Mouse (Mus musculus) heart, embryonic 11.5 days (tissue): ENCODE results near the gene Cntd1. TPM values are rescaled to one million over a fixed set of nuclear protein-coding genes. Genes with fewer than 3 reads are reported as not detected.

Experiments used
- ATAC-seq: fragments of 200-750 bp; cut with Nextera tagmentation; replicated peaks from 2 replicates; pipeline ENCODE4 v1.8.0; 2017; ENCODE audit warnings: moderate library complexity; ENCODE audit not compliant: insufficient number of reproducible peaks, low FRiP score, low TSS enrichment
- H3K27ac ChIP-seq: fragments of 300-500 bp; sonication (generic); 2 replicates; pipeline ENCODE4 v1.5.1; 2014; ENCODE audit warnings: mild to moderate bottlenecking, low read depth, low read length
- H3K27me3 ChIP-seq: fragments of 300-500 bp; sonication (generic); 2 replicates; pipeline ENCODE4 v1.6.1; 2014; ENCODE audit warnings: mild to moderate bottlenecking, low read length, mixed read lengths; ENCODE audit not compliant: control insufficient read depth, insufficient read depth
- H3K36me3 ChIP-seq: fragments of 300-500 bp; sonication (generic); 2 replicates; pipeline ENCODE4 v1.6.1; 2014; ENCODE audit warnings: mild to moderate bottlenecking, low read length, moderate library complexity, mixed read lengths; ENCODE audit not compliant: control insufficient read depth, insufficient read depth
- H3K4me1 ChIP-seq: fragments of 300-500 bp; sonication (generic); 2 replicates; pipeline ENCODE4 v1.6.1; 2014; ENCODE audit warnings: low read length; ENCODE audit not compliant: control insufficient read depth, insufficient read depth
- H3K4me2 ChIP-seq: fragments of 300-500 bp; sonication (generic); 2 replicates; pipeline ENCODE4 v1.6.1; 2014; ENCODE audit warnings: mild to moderate bottlenecking, moderate library complexity
- H3K4me3 ChIP-seq: fragments of 300-500 bp; sonication (generic); 2 replicates; pipeline ENCODE4 v1.5.1; 2014; ENCODE audit warnings: low read depth, low read length
- H3K9ac ChIP-seq: fragments of 300-500 bp; sonication (generic); 2 replicates; pipeline ENCODE4 v1.6.1; 2014; ENCODE audit warnings: mild to moderate bottlenecking, low read depth, low read length, moderate library complexity
- H3K9me3 ChIP-seq: fragments of 300-500 bp; sonication (generic); replicated peaks from 2 replicates; pipeline ENCODE4 v1.6.1; 2016; ENCODE audit warnings: low read length; ENCODE audit not compliant: control insufficient read depth
- WGBS: fragments of 180-500 bp; shearing (Covaris S2); extraction: QIAGEN DNeasy Blood & Tissue Kit; methylation state at CpG from one replicate; pipeline ENCODE4 v1.1.7; 2014; ENCODE audit not compliant: insufficient replicate concordance; 5-methylcytosine and 5-hydroxymethylcytosine counted together
- polyA plus RNA-seq: library from polyadenylated mRNA; unstranded; fragments of >200 nt; fragmentation: Nextera tagmentation; extraction: Ambion mirVana; gene quantifications from 2 replicates; pipeline ENCODE4 v1.2.1, GENCODE M21; 2014

Gene Cntd1
- polyA plus RNA-seq: 1.1 TPM in 2 replicates

GRCm38 (mm10) chr11:101278223-101279192, at the start of gene Cntd1, which contains the start of gene Coa3:
Cntd1 (plus strand) TSS chr11:101279012.
Coa3 (minus strand) TSS chr11:101279114.
- Histone ChIP-seq H3K4me1 (peaks cover 20% of the 10 kb centered on the region), H3K27me3 (0 out of 2 replicates have a peak, but pooled peaks cover 5% of the 10 kb centered on the region), H3K27ac (peak within 1 kb of the TSS; percentile 50), H3K4me3 (peak within 1 kb of the TSS; percentile 72), H3K36me3 (peaks cover 2% of the 10 kb centered on the region; the same call in 1 of the 2 replicates), H3K9ac (peak within 1 kb of the TSS; percentile 77), H3K9me3 (no peaks in the 10 kb centered on the region), H3K4me2 (peak within 1 kb of the TSS; percentile 75)
- WGBS: 8% methylated on average over 45 of the region's 45 CpGs
- peak; percentile 89 for ATAC-seq

DNA sequence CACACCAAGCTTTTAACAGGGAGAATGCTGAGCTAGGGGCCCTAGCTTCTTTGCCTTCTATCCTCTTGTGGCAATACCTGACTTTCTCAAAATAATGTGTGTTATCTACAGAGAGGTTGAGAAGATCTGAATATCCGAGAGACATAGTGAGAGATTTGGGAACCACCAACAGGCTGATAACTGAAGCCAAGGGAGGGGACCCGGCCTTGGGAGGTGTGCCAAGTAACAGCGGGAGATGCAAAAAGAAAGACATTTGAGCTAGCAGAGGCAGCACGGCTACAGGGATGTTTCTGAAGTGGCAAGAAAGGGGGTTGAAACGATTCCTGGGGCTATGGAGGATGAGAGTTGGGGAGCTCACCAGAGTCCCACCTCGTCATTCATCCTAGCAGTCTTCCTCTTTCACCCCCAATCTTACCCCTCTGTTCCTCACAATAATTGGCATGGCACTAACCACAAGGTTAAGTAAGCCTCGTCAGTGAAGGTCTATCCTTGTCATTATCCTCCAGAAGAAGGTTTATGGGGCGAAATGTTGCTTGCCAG, 49.4 kb upstream of the Cntd1 start:
- H3K36me3 ChIP-seq: no peaks in the 10 kb centered on the region
- H3K27me3 ChIP-seq: 0 out of 2 replicates have a peak, but pooled peaks cover 4% of the 10 kb centered on the region
- no peak overlapping the region for H3K4me2 ChIP-seq
- H3K9ac ChIP-seq: no peak overlapping the region
- H3K9me3 ChIP-seq: no peaks in the 10 kb centered on the region
- H3K4me3 ChIP-seq: no peak overlapping the region
- peak overlapping the region; percentile 92; the same call in 1 of the 2 replicates for H3K27ac ChIP-seq
- 20% methylated on average over 8 of the region's 8 CpGs for WGBS
- no peak for ATAC-seq
- H3K4me1 ChIP-seq: peaks cover 10% of the 10 kb centered on the region

DNA sequence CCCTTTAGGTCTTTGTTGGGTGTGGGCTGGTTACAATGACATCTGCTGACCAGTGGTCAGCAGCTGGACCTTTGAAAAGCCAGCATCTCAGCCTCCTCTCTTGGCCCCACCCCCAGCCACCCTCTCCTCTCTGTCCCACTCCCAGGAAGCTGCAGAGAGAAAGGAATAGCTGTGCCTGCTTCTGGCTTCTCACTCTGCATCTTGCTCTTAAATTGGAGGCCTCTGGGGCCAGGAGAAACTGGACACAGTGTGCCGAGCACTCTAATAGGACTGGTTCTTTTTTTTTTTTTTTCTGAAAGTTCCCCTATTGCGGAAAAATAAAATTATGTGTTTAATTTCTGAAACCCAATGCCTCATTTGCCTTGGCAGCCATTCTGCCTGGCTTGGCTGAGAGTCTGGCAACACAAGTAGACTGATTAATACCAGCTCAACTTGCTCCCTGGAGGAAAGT, 48.7 kb upstream of the Cntd1 start:
- no peak overlapping the region for H3K4me3 ChIP-seq
- H3K9me3 ChIP-seq: no peaks in the 10 kb centered on the region
- 0 out of 2 replicates have a peak, but pooled peaks cover 4% of the 10 kb centered on the region for H3K27me3 ChIP-seq
- H3K36me3 ChIP-seq: no peaks in the 10 kb centered on the region
- H3K4me1 ChIP-seq: peaks cover 10% of the 10 kb centered on the region
- H3K27ac ChIP-seq: peak overlapping the region; percentile 92
- 46% methylated on average over 2 of the region's 2 CpGs for WGBS
- no peak for ATAC-seq
- no peak overlapping the region for H3K9ac ChIP-seq
- no peak overlapping the region for H3K4me2 ChIP-seq

DNA sequence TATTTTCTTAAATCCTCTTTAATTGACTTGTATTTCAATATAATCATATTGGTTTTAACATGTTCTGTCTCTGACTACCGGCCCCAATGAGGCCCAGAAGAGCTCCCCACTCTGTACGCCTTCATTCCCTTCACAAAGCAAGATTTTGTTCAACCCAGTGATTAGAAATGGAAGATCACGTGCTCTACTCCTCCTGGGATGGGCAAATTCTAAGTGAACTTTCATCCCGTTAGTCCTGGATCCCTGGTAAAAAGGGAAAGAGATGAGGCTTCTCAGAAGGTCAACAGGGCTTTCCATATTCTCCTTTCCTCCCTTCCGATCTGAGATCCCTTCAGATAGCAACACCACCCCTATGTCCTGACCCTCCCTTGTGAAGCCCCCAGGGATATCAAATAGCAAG, 48.3 kb upstream of the Cntd1 start:
- H3K9me3 ChIP-seq: no peaks in the 10 kb centered on the region
- ATAC-seq: no peak
- WGBS: 23% methylated on average over 5 of the region's 5 CpGs
- H3K27me3 ChIP-seq: 0 out of 2 replicates have a peak, but pooled peaks cover 4% of the 10 kb centered on the region
- peak overlapping the region; percentile 53; the same call in 1 of the 2 replicates for H3K4me2 ChIP-seq
- peak overlapping the region; percentile 92 for H3K27ac ChIP-seq
- H3K4me3 ChIP-seq: no peak overlapping the region
- H3K9ac ChIP-seq: no peak overlapping the region
- no peaks in the 10 kb centered on the region for H3K36me3 ChIP-seq
- peaks cover 8% of the 10 kb centered on the region for H3K4me1 ChIP-seq

DNA sequence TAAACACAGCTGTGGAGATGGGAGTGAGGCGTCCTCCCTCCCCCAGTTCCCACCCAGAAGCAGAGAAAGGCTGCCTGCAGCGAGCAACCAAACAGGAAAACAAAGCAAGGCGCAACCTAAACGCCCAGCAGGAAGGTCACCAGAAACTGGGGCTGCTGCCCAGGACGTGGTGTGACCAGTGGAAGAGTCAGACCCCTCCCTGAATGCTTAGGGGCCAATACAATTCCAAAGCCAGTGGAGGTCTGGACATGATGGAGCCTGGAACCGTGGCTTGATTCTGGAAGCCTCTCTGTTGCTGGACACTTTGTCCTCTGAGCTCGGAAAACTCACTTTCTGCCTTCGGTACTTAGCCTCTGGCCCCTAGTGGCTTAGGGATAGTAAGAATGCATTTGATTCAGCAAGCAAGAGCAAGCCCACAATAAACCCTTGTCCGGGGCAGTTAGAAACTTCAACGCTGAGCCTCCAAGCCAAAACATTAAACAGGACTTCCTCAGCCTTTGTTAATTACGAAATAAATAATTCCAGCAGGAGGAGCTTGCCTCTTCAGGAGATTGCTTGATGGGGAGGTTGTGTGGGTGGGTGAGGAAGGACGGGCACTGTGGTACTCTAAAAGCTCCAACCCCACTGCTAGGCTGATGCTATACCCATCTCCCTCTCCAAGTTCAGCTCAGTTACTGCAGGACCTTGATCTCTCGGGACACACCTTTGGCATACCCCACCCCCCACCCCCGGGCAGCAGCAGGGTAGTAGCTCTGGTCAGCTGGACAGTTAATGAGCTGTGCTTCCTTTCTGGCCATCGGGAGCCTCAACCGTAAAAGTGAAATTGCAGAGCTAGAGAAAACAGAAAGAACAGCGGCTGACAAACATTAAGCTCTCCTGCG, 47.6 kb upstream of the Cntd1 start:
- Histone ChIP-seq H3K4me2 (peak overlapping the region; percentile 53), H3K4me1 (peaks cover 8% of the 10 kb centered on the region)

GRCm38 (mm10) chr11:101232010-101232839, 46.6 kb upstream of the Cntd1 start:
- 37% methylated on average over 6 of the region's 6 CpGs for WGBS
- Histone ChIP-seq H3K9ac (peak overlapping the region; percentile 16; the same call in 1 of the 2 replicates), H3K9me3 (no peaks in the 10 kb centered on the region), H3K27ac (peak overlapping the region; percentile 92), H3K36me3 (no peaks in the 10 kb centered on the region), H3K27me3 (0 out of 2 replicates have a peak, but pooled peaks cover 4% of the 10 kb centered on the region), H3K4me2 (peak overlapping the region; percentile 53), H3K4me1 (peaks cover 8% of the 10 kb centered on the region), H3K4me3 (no peak overlapping the region)
- peak; percentile 81 for ATAC-seq

More for the DNA sequence above, 47.6 kb upstream of the Cntd1 start:
- Histone ChIP-seq H3K27ac (peak overlapping the region; percentile 92), H3K36me3 (no peaks in the 10 kb centered on the region), H3K9ac (peak overlapping the region; percentile 16), H3K4me3 (0 out of 2 replicates have a peak overlapping the region, but pooled peaks have one; percentile 8), H3K27me3 (0 out of 2 replicates have a peak, but pooled peaks cover 4% of the 10 kb centered on the region), H3K9me3 (no peaks in the 10 kb centered on the region)
- WGBS: 9% methylated on average over 18 of the region's 18 CpGs
- ATAC-seq: 0 out of 2 replicates have a peak, but pooled peaks have one; percentile 27

DNA sequence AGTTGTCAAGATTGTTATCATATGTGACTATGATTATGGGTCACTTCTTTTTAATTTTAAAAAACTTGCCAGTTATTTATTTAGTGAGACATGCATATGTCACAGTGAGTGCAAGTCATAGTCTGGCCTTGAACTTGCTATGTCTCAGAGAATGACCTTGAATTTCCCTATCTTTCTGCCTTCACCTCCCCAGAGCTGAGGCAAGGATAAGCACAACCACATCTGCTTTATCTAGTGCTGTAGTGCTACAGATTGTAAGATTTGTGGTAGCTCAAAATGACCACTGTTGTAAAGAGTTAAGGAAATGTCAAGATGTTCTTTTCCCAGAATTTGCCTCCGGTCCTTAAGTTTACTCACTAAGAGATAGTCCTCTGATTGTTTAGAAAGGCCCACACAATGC, 45.6 kb upstream of the Cntd1 start:
- Histone ChIP-seq H3K4me3 (no peak overlapping the region), H3K27ac (no peak overlapping the region), H3K9me3 (no peaks in the 10 kb centered on the region), H3K36me3 (no peaks in the 10 kb centered on the region), H3K27me3 (0 out of 2 replicates have a peak, but pooled peaks cover 4% of the 10 kb centered on the region), H3K9ac (no peak overlapping the region), H3K4me2 (no peak overlapping the region), H3K4me1 (peaks cover 8% of the 10 kb centered on the region)
- ATAC-seq: no peak
- WGBS: 71% methylated on average over 1 of the region's 1 CpGs
